Mouse (Mus musculus) thymus, adult 2 months (tissue): ENCODE results near the gene Lhx9.

Source experiments
- CTCF ChIP-seq: fragments of 200-500 bp; IDR thresholded peaks from 2 replicates; pipeline ENCODE4 v1.5.1; 2012; ENCODE audit warnings: mild to moderate bottlenecking, control low read depth, low read length, moderate library complexity, borderline replicate concordance; ENCODE audit not compliant: control insufficient read depth, poor library complexity, insufficient read depth; ENCODE audit errors: extremely low read depth
- POLR2A ChIP-seq: fragments of 200-500 bp; IDR thresholded peaks from 2 replicates; pipeline ENCODE4 v1.6.1; 2012; ENCODE audit warnings: mild to moderate bottlenecking, low read length, control low read depth, moderate library complexity; ENCODE audit not compliant: control insufficient read depth, poor library complexity, insufficient read depth; ENCODE audit errors: extremely low read depth

DNA sequence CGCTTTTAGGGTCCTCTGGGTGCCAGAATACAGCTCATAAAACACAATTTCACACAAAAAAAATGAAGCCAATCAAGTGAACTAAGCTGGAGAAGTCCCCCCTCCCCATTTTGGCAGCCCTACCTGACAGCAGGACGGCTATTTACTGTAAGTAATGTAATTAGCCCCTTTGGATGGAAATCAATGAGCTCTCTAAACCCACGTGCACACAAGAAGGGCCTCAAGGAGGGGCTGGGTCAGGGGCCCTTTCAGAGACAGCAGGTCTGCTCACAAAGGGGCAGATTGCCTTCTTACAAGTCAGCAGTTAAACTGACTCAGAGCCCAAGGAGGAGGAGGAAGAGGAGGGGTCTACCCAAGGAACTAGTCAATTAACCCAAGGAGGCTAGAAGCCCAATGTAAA, 4.2 kb downstream of the Lhx9 start:
- TF ChIP-seq POLR2A (no peak), CTCF (no peak)
